Mouse (Mus musculus): ENCODE results near the gene Rbl2.

Rbl2 gene

DNA sequence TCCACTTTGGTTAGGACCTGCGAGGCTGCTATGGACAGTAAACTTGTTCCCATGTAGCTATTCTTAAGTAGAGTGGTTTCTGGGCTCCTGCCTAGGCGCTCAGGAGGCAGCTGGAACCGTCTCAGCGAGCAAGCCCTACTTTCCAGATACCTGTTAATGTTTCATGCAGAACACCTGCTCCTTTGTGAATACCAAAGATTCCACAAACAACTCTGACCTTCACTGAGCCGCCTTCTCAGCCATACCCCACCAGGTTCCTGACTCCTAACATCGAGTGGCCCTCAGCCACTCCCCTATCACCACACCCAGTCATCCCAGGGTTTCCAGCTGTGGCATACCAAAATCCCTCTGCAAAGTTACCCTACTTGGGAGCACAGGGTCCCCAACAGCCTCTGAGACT lies 100.3 kb downstream of the Rbl2 start:
- DNase-seq (ENCODE audit: low spot score in 2 of 2): no peak

GRCm38 (mm10) chr8:91170914-91171313 lies 101.1 kb downstream of the Rbl2 start:
- no peak for DNase-seq (ENCODE audit: low spot score in 2 of 2)

- no peak for DNase-seq (ENCODE audit: low spot score in 2 of 2)
Observed at GRCm38 (mm10) chr8:91171605-91172004, 101.7 kb downstream of the Rbl2 start.
